11 mouse cellular contexts compared by ENCODE assay signal in the genomic region with DNA sequence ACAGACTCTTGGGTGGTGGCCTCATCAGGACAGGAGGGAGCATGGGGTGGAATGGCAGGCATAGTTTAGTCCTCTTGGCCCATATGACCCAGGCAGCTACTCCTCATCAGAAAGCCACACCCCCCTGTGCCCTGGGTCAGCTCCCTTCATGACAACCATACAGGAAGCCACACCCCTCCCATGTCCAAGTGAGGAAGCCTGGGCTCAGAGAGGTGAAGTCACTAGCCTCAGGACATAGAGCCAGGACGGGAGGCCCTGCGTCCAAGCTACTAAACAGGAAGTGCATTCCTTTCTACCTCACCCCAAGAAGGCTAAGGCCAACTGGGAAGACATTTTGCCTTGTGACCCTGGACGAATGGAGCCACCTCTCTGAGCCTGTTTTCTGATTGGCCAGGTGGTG. TPM values are rescaled to one million over a fixed set of nuclear protein-coding genes. Genes with fewer than 3 reads are reported as not detected.
DNase-seq lines count a peak whose midpoint lies in the region; ATAC-seq lines count a peak whose summit lies in the region.
"Had no signal": no experiment of that assay in that cellular context is flagged by ENCODE, and none has a peak within 500 bp of the region (broad histone marks: within the 10 kb centered on the region; RNA-seq: fewer than 3 reads in every experiment).

No protein-coding gene starts in this region.

- H3K9ac ChIP-seq in hindbrain, embryonic 12.5 days = no peak overlapping the region
- no peak overlapping the region for H3K9ac ChIP-seq in liver, embryonic 11.5 days (ENCODE audit: low read depth, low read length)
- no peak overlapping the region for H3K9ac ChIP-seq in stomach, embryonic 14.5 days (replicated peaks; ENCODE audit: low read depth, low read length)
- H3K9ac ChIP-seq: midbrain, embryonic 13.5 days had no signal

- H3K4me1 ChIP-seq in hindbrain, embryonic 10.5 days (replicated peaks) = peaks cover 66% of the 10 kb centered on the region
- H3K4me1 ChIP-seq in hindbrain, embryonic 12.5 days = peaks cover 35% of the 10 kb centered on the region
- H3K4me1 ChIP-seq in liver, embryonic 11.5 days (replicated peaks; ENCODE audit: control insufficient read depth, insufficient read depth, low read length) = peaks cover 13% of the 10 kb centered on the region
- peaks cover 15% of the 10 kb centered on the region for H3K4me1 ChIP-seq in stomach, embryonic 14.5 days (ENCODE audit: control insufficient read depth, insufficient read depth, low read length)

- H3K36me3 ChIP-seq in hindbrain, embryonic 10.5 days = no peaks in the 10 kb centered on the region
- no peaks in the 10 kb centered on the region for H3K36me3 ChIP-seq in hindbrain, embryonic 12.5 days
- H3K36me3 ChIP-seq in liver, embryonic 11.5 days (ENCODE audit: control insufficient read depth, insufficient read depth, low read length) = no peaks in the 10 kb centered on the region
- H3K36me3 ChIP-seq in stomach, embryonic 14.5 days (ENCODE audit: control insufficient read depth, insufficient read depth, low read length) = no peaks in the 10 kb centered on the region
- H3K36me3 ChIP-seq: midbrain, embryonic 13.5 days had no signal

- ATAC-seq in hindbrain, embryonic 12.5 days (ENCODE audit: low FRiP score) = no peak
- ATAC-seq in hematopoietic stem cell, adult 5-6 weeks (replicated peaks in 1 of 2; ENCODE audit: insufficient read depth in 1 of 2, low FRiP score in 2 of 2, low TSS enrichment in 1 of 2, low read depth in 1 of 2, poor library complexity in 2 of 2, severe bottlenecking in 2 of 2) = peak; percentile 44 to 54; a peak in 2 of 4 replicates
- peak; percentile 46; the same call in 1 of the 2 replicates for ATAC-seq in liver, embryonic 11.5 days (replicated peaks; ENCODE audit: low FRiP score)
- ATAC-seq in stomach, embryonic 14.5 days (ENCODE audit: insufficient number of reproducible peaks, insufficient read depth, low FRiP score, low read depth) = peak; percentile 38; the same call in 1 of the 2 replicates
- ATAC-seq: midbrain, embryonic 13.5 days had no signal

- no peak overlapping the region for H3K4me2 ChIP-seq in hindbrain, embryonic 12.5 days (replicated peaks)
- no peak overlapping the region for H3K4me2 ChIP-seq in liver, embryonic 11.5 days
- no peak overlapping the region for H3K4me2 ChIP-seq in stomach, embryonic 14.5 days (replicated peaks; ENCODE audit: low read depth, low read length)
- H3K4me2 ChIP-seq: midbrain, embryonic 13.5 days had no signal

- WGBS in hindbrain, embryonic 10.5 days = 53% methylated on average over 3 of the region's 3 CpGs
- WGBS in hindbrain, embryonic 12.5 days = 45% methylated on average over 3 of the region's 3 CpGs
- WGBS in liver, embryonic 11.5 days = 26% methylated on average over 3 of the region's 3 CpGs
- WGBS in stomach, embryonic 14.5 days = 31% methylated on average over 3 of the region's 3 CpGs

- H3K4me3 ChIP-seq in hindbrain, embryonic 10.5 days = no peak overlapping the region
- H3K4me3 ChIP-seq in hindbrain, embryonic 12.5 days = no peak overlapping the region
- no peak overlapping the region for H3K4me3 ChIP-seq in liver, embryonic 11.5 days (ENCODE audit: low read depth, low read length)
- no peak overlapping the region for H3K4me3 ChIP-seq in stomach, embryonic 14.5 days (ENCODE audit: low read depth, low read length)
- H3K4me3 ChIP-seq: midbrain, embryonic 13.5 days had no signal

- peaks cover 2% of the 10 kb centered on the region; the same call in 1 of the 2 replicates for H3K9me3 ChIP-seq in hindbrain, embryonic 10.5 days
- peaks cover 2% of the 10 kb centered on the region; the same call in 1 of the 2 replicates for H3K9me3 ChIP-seq in hindbrain, embryonic 12.5 days (replicated peaks)
- H3K9me3 ChIP-seq in liver, embryonic 11.5 days (ENCODE audit: control insufficient read depth, low read length) = peaks cover under 1% of the 10 kb centered on the region; the same call in 1 of the 2 replicates
- no peaks in the 10 kb centered on the region for H3K9me3 ChIP-seq in stomach, embryonic 14.5 days (ENCODE audit: control insufficient read depth, low read depth, low read length)

- DNase-seq in hindbrain, embryonic 10.5 days (ENCODE audit: low spot score) = no peak
- DNase-seq in liver, embryonic 11.5 days (ENCODE audit: low spot score) = no peak
- no peak for DNase-seq in testis, postnatal 14 days (ENCODE audit: low spot score)
- no peak for DNase-seq in cerebellum, postnatal 14 days
- DNase-seq in right cerebral cortex, postnatal 36 days (ENCODE audit: low spot score in 2 of 2) = no peak
- DNase-seq: cerebellum, adult 11-12 months; heart, postnatal 10 days had no signal

- H3K27ac ChIP-seq in hindbrain, embryonic 10.5 days = peak overlapping the region; percentile 4; the same call in 1 of the 2 replicates
- H3K27ac ChIP-seq in hindbrain, embryonic 12.5 days = no peak overlapping the region
- H3K27ac ChIP-seq in liver, embryonic 11.5 days (ENCODE audit: low read depth, low read length) = no peak overlapping the region
- no peak overlapping the region for H3K27ac ChIP-seq in stomach, embryonic 14.5 days (ENCODE audit: low read length)
- H3K27ac ChIP-seq: midbrain, embryonic 13.5 days had no signal

- H3K27me3 ChIP-seq in hindbrain, embryonic 10.5 days (ENCODE audit: insufficient read depth, poor library complexity, severe bottlenecking) = no peaks in the 10 kb centered on the region
- no peaks in the 10 kb centered on the region for H3K27me3 ChIP-seq in hindbrain, embryonic 12.5 days
- H3K27me3 ChIP-seq in liver, embryonic 11.5 days (replicated peaks; ENCODE audit: control insufficient read depth, insufficient read depth, low read length) = no peaks in the 10 kb centered on the region
- no peaks in the 10 kb centered on the region for H3K27me3 ChIP-seq in stomach, embryonic 14.5 days (ENCODE audit: control insufficient read depth, insufficient read depth, low read length)
- H3K27me3 ChIP-seq: midbrain, embryonic 13.5 days had no signal

RNA-seq across cellular contexts. Expression of a gene that starts 4.8 kb away (rescaled TPM):
- 0.57 and 0.71 TPM in 2 replicates for polyA plus RNA-seq in hindbrain, embryonic 10.5 days (2016; fragmentation: Nextera tagmentation; extraction: Ambion mirVana)
- polyA plus RNA-seq in hindbrain, embryonic 12.5 days (2016; fragmentation: Nextera tagmentation; extraction: Ambion mirVana) = 1.1 and 1.3 TPM in 2 replicates
- not detected in 2 replicates for total RNA-seq in hematopoietic stem cell, adult 5-6 weeks (2017)
- 3.1 and 3.6 TPM in 2 replicates for polyA plus RNA-seq in liver, embryonic 11.5 days (2014; fragmentation: Nextera tagmentation; extraction: Ambion mirVana)
- polyA plus RNA-seq in stomach, embryonic 14.5 days (2014; fragmentation: Nextera tagmentation; extraction: Ambion mirVana) = 4.2 and 4.3 TPM in 2 replicates
